Mouse (Mus musculus): Measurements from ENCODE around the gene 1700019N19Rik. TPM values are rescaled to one million over a fixed set of nuclear protein-coding genes. Genes with fewer than 3 reads are reported as not detected.

1700019N19Rik gene
- total RNA-seq, 2 experiments from 2014 or later = not detected

DNA sequence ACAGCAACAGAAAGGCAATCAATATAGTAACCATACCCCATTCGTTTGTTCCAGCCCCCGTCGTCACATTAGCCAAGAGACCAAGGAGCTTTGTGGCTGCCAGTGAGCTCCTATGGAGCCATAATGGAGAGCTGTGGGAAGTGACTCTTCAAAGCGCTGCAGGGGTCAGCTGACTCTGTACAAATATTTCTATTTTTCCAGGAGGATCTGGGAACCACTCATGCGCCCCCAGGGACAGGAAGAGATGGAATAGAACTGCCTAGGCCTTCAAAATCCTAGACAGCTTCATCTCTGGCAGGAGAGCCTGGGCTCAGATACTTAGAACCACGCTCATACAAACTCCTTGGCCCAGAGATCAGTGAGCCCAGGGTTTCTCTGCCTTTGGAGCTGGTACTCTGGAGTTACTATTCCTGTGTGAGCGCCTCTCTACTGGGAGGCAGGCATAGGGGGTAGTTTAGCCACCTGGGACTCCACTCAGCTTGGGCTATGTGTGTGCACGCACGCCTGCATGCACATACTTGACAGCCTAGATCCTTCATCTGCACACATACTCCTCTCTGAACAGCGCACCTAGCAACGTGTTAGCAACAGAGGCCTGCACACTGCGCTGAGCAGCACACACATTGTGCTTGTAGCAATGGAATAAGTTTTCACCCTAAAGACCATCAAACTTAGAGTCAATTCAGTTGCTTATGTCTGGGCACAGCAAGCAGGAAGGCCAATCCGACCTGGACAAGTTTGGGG lies 21.1 kb upstream of the 1700019N19Rik start:
- no peak for ATAC-seq (replicated peaks; ENCODE audit: low FRiP score, low TSS enrichment, poor library complexity, severe bottlenecking)

DNA sequence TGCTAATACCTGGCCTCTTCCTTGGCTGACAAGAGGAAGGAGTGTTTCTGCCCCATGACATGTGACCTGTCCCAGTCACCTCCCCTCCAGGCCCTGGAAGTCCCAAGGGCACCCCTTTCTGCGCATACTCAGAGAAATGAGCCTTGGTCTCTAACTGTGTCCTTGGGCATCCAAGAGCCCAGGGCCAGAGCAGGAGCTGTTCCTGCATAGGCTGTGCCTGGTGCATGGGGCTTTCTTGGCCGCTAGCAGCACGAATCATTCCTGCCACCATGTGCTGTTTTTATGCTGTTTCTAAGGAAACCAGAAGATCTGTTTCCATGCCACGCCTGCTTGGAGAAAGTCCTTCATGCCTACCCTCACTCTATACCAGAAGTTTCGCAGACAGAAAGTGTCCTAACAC lies 16.3 kb upstream of the 1700019N19Rik start:
- ATAC-seq (replicated peaks; ENCODE audit: low FRiP score, low TSS enrichment, poor library complexity, severe bottlenecking) = no peak

DNA sequence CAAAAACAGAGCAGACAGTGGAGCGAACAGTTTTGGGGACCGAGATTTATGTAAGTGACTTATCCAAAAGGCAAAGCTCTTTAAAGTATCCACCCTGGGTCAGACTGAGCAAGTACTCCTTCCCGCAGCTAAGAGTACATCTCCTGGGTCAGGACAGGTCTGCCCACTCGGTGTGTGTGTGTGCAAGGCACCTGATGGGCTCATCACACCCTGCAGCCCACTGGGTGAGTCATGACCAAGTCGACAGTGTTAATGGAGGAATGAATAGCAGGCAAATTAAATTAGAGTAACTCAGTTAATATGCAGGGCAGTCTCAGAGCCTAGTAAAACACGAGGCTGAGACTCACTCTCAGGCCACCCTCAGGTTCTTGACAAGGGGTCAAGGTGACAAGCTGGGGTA lies 14.6 kb upstream of the 1700019N19Rik start:
- no peak for ATAC-seq (replicated peaks; ENCODE audit: low FRiP score, low TSS enrichment, poor library complexity, severe bottlenecking)

- ATAC-seq (replicated peaks; ENCODE audit: low FRiP score, low TSS enrichment, poor library complexity, severe bottlenecking) = peak; percentile 71
Observed at GRCm38 (mm10) chr19:58806364-58806763, 12.1 kb upstream of the 1700019N19Rik start.

DNA sequence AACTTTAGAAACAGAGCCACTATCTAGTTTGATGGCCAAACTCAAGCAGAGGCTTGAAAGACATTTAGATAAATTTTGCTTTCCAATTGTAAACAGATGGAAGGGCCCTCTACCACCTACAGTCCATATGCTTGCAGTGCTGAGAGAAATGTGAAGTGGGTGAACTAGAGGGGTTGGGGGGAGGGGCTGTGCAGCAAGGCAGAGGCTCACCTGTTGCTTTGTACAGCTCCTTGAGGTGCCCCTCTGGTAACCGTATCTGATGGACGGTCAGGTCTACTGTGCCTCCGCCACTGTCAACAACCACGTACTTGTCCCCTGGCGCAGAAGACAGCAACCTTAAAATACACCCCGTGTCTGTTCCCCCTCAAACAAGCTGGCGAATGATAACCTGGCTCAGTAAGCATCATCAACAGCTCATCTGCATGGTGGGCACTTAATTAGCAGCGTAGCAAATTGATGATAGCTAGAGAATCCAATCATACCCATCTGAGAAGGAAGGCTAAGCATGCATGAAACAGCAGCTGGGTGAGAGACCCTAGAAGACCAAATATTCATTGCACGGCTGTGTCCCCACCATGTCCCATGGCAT lies 11.0 kb upstream of the 1700019N19Rik start:
- ATAC-seq (replicated peaks; ENCODE audit: low FRiP score, low TSS enrichment, poor library complexity, severe bottlenecking) = no peak

GRCm38 (mm10) chr19:58795114-58795669 lies 931 bp upstream of the 1700019N19Rik start:
- ATAC-seq (replicated peaks; ENCODE audit: low FRiP score, low TSS enrichment, poor library complexity, severe bottlenecking) = no peak

- ATAC-seq (replicated peaks; ENCODE audit: low FRiP score, low TSS enrichment, poor library complexity, severe bottlenecking) = no peak
Observed at GRCm38 (mm10) chr19:58789194-58789593, 5.1 kb downstream of the 1700019N19Rik start.

- no peak for ATAC-seq (replicated peaks; ENCODE audit: low FRiP score, low TSS enrichment, poor library complexity, severe bottlenecking)
Observed at GRCm38 (mm10) chr19:58783938-58784337, 10.3 kb downstream of the 1700019N19Rik start.

DNA sequence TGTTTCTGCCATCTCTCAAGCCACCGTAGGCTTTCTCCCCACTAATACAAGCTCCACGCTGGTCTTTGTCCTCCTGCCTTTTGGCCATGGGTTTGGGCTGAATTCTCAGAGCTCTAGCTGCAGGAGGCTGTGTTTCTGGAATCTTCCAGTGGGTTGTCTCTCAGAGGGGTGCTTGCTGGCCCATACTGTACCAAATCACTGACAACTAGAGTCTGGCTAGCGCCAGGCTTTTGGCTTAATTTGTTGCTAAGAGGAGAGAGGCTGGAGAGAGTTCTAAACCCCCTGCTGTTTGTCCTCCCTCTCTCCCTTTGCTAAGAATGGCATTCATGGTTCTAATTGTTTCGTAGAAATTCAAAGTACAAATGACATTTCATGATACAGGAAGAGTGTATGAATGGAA lies 12.7 kb downstream of the 1700019N19Rik start:
- ATAC-seq (replicated peaks; ENCODE audit: low FRiP score, low TSS enrichment, poor library complexity, severe bottlenecking) = no peak

DNA sequence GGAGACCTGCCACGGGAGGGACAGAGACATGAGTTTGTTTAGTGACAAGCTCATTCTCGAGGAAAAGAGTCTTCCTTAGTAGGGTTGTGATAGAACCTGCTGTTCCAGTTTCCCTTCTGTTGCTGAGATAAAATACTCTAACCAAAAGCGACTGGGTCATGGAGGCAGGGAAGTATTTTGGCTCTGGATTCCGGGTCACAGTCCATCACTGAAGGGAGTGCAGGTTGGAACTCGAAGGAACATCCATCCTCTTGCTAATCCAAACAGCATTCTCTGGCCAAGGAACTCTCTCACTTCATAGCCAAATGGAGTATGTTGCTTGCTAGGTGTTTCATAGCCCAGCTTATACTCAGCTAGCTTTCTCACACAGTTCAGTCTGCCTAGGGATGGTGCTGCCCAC lies 17.8 kb downstream of the 1700019N19Rik start:
- no peak for ATAC-seq (replicated peaks; ENCODE audit: low FRiP score, low TSS enrichment, poor library complexity, severe bottlenecking)

DNA sequence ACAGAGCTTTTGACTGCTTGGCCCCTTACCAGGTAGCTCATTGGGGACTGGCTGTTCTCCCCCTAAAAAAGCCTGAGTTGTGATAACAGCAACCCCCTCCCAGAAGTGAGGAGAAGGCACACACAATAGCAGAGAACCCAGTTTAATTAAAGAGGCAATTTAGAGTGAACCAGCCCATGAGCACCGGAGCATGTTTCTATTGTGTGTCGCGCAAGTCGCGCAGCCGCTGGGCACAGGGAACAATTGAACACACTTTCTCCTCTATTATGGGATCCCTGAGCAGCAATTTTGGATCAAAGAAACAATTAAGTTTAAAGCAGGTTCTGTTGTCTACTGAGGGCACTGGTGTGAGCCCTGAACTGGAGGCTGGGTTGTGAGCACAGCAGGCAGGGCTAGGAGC lies 26.9 kb downstream of the 1700019N19Rik start:
- no peak for ATAC-seq (replicated peaks; ENCODE audit: low FRiP score, low TSS enrichment, poor library complexity, severe bottlenecking)

- ATAC-seq (replicated peaks; ENCODE audit: low FRiP score, low TSS enrichment, poor library complexity, severe bottlenecking) = no peak
Observed at GRCm38 (mm10) chr19:58762848-58763541, 31.3 kb downstream of the 1700019N19Rik start.

DNA sequence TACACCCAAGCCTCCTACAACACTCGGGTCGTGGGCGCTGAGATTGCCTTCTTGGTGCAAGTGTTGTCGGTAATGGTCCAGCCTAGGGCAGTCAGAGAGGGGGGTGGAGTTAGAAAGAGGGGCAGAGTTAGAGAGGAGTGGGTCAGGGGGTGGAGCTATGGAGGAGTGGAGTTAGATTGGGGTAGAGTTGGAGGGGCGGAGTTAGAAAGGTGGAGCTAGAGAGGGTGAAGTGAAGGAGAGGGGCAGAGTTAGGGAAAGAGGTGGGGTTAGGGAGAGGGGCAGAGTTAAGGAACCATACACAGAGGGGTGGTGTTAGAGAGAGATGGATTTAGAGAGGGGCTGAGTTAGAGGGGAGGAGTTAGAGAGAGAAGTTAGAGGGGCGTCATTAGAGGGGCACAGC lies 31.9 kb downstream of the 1700019N19Rik start:
- no peak for ATAC-seq (replicated peaks; ENCODE audit: low FRiP score, low TSS enrichment, poor library complexity, severe bottlenecking)

GRCm38 (mm10) chr19:58759423-58759822 lies 34.8 kb downstream of the 1700019N19Rik start, which contains the start of gene Pnliprp2:
Gene Pnliprp2 (plus strand): TSS chr19:58759719.
- ATAC-seq (replicated peaks; ENCODE audit: low FRiP score, low TSS enrichment, poor library complexity, severe bottlenecking) = no peak

DNA sequence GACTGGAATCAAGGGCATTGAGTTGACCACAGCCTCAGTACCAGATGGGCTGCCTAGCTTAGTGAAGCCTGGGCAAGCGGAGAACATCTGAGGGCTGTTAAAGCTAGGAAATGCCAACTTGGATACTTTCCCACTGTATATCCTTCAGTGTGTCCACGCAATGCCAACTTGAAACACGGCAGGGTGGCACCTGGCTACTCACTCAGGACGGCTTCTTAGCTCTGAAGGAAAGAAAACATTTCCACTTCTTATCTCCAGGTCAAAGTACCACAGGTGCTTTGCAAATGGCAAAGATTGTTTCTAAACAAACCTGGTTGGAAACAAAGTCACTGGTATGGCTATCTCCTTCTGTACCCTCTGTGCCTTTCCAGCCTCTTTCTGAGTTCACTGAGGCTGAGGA lies 35.4 kb downstream of the 1700019N19Rik start:
- ATAC-seq (replicated peaks; ENCODE audit: low FRiP score, low TSS enrichment, poor library complexity, severe bottlenecking) = no peak

- no peak for ATAC-seq (replicated peaks; ENCODE audit: low FRiP score, low TSS enrichment, poor library complexity, severe bottlenecking)
Observed at GRCm38 (mm10) chr19:58751504-58751903, 42.8 kb downstream of the 1700019N19Rik start.

DNA sequence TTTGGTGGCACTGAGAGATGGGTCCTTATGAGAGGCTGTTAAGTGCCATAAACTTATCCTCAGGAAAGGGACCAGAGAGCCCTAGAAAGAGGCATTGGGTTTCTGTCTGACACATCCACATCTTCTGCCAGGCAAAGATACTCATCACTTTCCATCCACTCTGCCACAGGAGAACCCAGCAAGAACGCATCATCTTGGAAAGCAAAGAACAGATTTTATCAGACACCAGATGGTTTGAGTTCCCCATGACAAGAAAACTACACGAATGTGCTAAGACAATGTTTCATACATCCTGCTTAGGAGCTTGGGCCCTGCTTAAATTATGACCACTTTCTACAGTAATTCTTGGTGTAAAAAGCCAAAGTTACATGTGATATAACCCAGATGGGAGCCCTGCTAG lies 43.4 kb downstream of the 1700019N19Rik start:
- ATAC-seq (replicated peaks; ENCODE audit: low FRiP score, low TSS enrichment, poor library complexity, severe bottlenecking) = no peak

DNA sequence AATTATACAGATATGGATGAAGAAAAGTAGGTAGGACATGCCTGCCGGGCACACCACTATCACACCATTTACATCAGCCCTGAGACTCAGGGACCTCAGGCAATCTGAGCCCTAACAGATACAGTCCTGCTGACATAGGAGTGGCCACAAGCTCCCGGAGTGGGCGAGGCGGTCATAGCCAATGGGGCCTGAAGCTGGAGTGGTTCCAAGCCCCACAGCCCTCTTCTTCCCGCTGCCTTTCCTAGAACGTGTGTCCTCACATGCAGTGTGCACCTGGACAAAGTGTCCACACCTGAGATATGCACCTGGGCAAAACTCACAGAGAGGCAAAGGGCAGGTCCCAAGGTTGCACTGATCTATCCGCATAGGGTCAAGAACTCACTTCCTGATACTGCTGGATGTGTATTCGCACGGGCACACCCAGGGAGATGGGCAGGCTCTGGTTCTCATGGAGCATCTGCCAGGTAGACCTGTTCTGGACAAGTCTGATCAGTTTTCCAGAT lies 46.7 kb downstream of the 1700019N19Rik start:
- no peak for ATAC-seq (replicated peaks; ENCODE audit: low FRiP score, low TSS enrichment, poor library complexity, severe bottlenecking)

DNA sequence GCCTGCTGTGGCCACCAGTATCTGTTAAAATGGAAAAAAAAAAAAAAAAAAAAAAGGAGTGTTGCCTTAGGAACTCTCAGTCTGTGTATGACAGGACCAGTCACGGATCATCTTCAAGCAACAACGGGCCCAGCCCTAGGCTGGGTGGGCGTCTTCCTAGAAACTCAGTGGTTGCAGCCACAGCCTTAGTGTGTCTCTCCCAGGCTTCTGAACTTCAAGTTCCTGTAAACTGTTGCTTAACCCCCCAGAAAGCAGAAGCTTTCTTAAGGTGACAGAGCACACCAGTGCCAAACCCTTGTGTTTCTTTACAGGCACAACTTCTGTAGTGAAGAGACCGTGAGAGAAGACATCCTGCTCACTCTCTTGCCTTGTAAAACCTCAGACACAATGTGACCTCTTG lies 50.5 kb downstream of the 1700019N19Rik start:
- no peak for ATAC-seq (replicated peaks; ENCODE audit: low FRiP score, low TSS enrichment, poor library complexity, severe bottlenecking)

GRCm38 (mm10) chr19:58742711-58743110 lies 51.5 kb downstream of the 1700019N19Rik start:
- ATAC-seq (replicated peaks; ENCODE audit: low FRiP score, low TSS enrichment, poor library complexity, severe bottlenecking) = no peak
